Mouse (Mus musculus) cortical plate, adult 2 months (tissue): ENCODE measurements at regions not wholly inside any gene's neighbourhood (a gene's known extent, or its start where the extent isn't known, plus 50 kb on each side); places are given as distances from the start of the nearest gene placed in this dataset.

ENCODE experiments used
- H3K27ac ChIP-seq: fragments of 200-500 bp; 2 replicates; pipeline ENCODE4 v1.5.1; 2012; ENCODE audit warnings: low read length, control low read depth, inconsistent platforms; ENCODE audit not compliant: insufficient read depth
- H3K4me1 ChIP-seq: fragments of 200-500 bp; 2 replicates; pipeline ENCODE4 v1.6.1; 2011; ENCODE audit warnings: low read length; ENCODE audit not compliant: control insufficient read depth, insufficient read depth
- H3K4me3 ChIP-seq: fragments of 200-500 bp; 2 replicates; pipeline ENCODE4 v1.5.1; 2011; ENCODE audit warnings: mild to moderate bottlenecking, low read length, control low read depth; ENCODE audit not compliant: insufficient read depth
- CTCF ChIP-seq: fragments of 200-500 bp; IDR thresholded peaks from 2 replicates; pipeline ENCODE4 v1.5.1; 2011; ENCODE audit warnings: mild to moderate bottlenecking, control low read depth, low read length; ENCODE audit not compliant: insufficient read depth; ENCODE audit errors: extremely low read depth
- POLR2A ChIP-seq: fragments of 200-500 bp; IDR thresholded peaks from 2 replicates; pipeline ENCODE4 v1.6.1; 2011; ENCODE audit warnings: mild to moderate bottlenecking, low read length, control low read depth; ENCODE audit not compliant: insufficient read depth; ENCODE audit errors: extremely low read depth

DNA sequence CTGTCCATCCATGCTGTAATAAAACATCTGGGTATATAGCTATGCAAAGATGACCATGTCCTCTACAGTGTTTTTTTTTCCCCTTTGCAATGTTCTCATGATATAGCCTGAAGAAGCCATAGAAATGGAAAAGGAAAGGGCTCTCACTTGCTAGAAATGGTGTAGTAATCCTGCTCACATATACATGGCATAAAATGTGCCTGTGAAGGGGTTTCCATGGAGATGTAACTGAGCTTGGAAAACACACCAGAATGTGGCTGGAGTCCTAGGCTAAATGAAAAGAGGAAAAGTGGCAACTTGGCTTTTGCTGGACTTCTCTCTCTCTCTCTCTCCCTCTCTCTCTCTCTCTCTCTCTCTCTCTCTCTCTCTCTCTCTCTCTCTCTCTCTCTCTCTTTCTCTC lies 178.7 kb upstream of the Negr1 start:
- H3K27ac ChIP-seq, result no peak overlapping the region
- no peaks in the 10 kb centered on the region for H3K4me1 ChIP-seq
- TF ChIP-seq CTCF (no peak), POLR2A (no peak)
- no peak overlapping the region for H3K4me3 ChIP-seq

DNA sequence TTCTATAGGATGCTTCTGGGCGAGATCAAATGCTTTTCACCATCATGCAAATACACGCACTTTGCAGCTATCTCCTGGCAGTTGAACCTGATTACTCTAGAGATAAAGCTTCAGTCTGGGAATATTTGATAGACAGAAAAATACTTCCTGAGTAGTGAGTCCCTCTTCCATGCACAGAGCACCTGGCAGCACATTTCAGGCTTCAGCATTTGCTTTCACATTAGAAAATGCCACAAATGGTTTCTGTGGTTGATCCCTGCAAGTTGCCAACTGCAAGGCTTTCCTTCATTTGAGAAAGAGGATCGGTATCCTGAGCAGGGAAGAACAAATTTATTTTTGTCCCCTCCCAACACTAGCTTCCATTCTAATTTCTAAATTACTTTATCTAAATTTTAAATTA lies 155.5 kb upstream of the Negr1 start:
- no peaks in the 10 kb centered on the region for H3K4me1 ChIP-seq
- H3K4me3 ChIP-seq, result no peak overlapping the region
- H3K27ac ChIP-seq, result no peak overlapping the region
- no peak for TF ChIP-seq CTCF
- TF ChIP-seq POLR2A, result no peak

DNA sequence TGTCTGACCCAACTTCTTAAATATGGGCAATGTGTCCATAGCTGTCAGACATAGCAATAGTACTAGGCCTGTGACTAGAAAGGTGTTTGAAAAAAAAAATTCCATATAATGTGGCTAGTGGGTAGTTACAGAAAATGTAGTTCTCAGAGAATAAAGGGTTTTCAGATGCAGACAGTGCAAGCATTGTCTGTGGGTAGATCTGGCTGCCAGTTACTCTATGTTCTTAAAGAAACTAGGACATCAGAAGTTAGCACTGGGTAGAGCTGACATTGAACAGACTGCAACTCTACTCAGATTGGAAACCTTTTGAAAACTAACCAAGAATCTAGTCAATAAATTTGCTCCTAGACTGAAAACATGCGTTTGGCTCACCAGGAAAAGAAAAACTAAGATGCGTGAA lies 154.5 kb upstream of the Negr1 start:
- TF ChIP-seq CTCF, result no peak
- no peak for TF ChIP-seq POLR2A
- Histone ChIP-seq H3K4me3 (no peak overlapping the region), H3K27ac (no peak overlapping the region), H3K4me1 (no peaks in the 10 kb centered on the region)

DNA sequence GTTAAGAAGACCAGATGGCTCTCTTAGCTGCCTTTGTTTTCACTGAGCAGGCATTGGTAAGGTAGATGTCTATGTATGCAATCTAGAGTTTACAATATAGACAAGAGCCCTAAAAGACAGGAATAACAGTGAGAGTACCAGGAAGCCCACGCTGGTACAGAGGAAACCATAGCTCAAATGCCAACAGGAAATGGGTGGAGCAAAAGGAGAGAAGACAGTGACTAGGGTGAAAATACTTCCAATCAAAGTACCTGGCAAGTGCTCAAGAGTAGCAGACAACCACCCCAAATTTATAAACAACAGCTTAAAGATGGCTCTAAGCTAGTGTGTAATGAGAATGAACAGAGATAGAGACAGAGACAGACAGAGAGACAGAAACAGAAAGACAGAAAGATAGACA lies 151.5 kb upstream of the Negr1 start:
- no peak for TF ChIP-seq POLR2A
- TF ChIP-seq CTCF, result no peak
- no peak overlapping the region for H3K27ac ChIP-seq
- H3K4me3 ChIP-seq, result no peak overlapping the region
- H3K4me1 ChIP-seq, result no peaks in the 10 kb centered on the region

DNA sequence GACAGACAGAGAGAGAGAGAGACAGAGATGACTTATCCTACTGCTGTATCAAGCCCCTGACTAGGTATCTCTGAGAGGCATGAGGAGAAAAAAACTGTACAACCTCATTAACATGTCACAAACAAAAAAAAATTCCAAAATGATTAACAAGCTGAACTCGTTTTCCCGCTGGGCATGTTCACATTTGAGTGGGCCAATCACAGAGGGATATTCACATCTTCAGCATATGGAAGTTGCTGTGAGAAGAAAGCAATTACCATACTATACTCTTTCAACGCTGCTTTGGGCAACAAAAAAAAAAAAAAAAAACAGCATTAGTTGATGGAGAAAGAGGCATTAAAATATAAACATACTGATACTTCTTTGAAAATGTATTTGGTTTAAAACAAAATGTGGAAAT lies 148.8 kb upstream of the Negr1 start:
- Histone ChIP-seq H3K4me1 (no peaks in the 10 kb centered on the region), H3K27ac (no peak overlapping the region), H3K4me3 (no peak overlapping the region)
- TF ChIP-seq CTCF (no peak), POLR2A (no peak)

DNA sequence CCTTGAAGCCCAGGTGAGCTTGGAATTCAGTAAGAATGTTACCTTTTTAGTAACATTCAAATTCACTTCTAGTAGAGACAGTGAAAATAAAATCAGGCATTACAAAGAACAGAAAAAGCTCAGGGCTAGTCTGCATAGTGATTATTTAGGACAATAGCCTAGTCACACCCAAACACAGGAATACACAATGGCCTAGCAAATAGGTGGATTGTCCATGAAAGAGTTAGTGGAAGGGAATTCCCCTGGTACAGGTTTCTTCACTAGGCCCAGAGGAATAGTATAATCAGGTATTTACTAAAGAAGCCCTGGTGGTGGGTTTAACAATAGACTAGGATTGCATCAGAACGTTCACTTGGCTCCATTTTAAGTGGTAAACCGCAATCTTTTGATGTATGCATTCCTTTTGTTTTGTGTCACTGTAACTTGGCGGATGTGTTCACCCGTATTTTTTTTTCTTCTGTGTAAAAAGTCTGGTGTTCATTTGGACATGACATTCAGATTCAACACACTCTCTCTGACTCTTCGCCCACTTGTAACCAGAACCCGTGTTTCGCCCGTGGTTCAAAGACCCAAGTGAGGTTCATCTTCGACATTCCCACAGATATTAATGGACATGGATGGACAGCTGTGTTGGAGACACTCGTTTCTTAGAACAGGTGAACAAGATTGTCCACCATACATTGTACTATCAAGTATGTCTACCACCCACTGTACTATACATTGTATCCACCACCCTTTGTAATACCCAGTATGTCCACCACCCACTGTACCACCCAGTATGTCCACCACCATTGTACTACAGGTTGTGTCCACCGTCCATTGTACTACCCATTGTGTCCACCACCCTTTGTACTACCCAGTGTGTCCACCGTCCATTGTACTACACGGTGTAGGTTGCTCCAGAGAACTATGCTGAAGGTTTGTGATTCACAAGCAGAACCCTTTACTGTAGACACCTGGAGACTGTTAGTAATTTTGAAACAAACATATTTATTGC lies 146.9 kb upstream of the Negr1 start:
- no peaks in the 10 kb centered on the region for H3K4me1 ChIP-seq
- no peak overlapping the region for H3K27ac ChIP-seq
- H3K4me3 ChIP-seq, result no peak overlapping the region
- no peak for TF ChIP-seq CTCF
- no peak for TF ChIP-seq POLR2A

DNA sequence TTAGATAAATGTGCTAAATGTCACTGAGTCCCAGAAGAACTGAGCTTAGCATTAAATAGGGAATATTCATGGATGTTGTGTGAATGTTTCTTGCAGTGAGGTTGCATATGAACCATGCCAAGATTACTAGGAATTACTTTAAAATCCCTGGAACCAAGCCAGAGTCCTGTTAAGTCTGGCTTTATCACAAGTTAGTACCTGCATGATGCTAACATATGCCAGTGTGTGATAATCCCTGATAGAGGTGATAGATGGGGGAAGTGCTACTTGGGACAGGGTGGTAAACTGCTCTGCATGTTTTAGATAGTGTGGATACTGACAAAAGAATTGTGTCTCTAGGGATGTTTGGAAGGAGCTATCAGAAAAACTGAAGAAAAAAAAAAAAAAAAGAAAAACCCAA lies 143.5 kb upstream of the Negr1 start:
- H3K27ac ChIP-seq, result no peak overlapping the region

DNA sequence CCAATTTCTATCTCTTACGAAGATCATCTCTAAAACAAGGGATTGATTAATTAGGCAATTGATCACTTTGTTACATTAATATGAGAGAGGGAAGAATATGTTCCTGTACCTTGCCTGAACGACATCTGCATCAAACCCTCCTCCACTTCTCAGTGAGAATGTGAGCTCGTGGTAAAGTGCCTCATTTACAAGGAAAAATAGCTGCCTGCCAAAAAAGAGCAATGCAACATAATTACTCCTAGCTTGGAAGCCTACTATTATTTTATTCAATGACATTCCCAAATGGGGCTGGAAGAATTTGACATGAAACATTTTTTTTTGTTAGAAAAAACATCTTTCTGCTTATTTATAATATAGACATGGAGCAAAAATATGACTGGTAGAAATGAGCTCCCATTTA lies 138.5 kb upstream of the Negr1 start:
- Histone ChIP-seq H3K4me3 (no peak overlapping the region), H3K27ac (no peak overlapping the region), H3K4me1 (no peaks in the 10 kb centered on the region)
- TF ChIP-seq POLR2A, result no peak
- no peak for TF ChIP-seq CTCF

More for the DNA sequence above, 143.5 kb upstream of the Negr1 start:
- Histone ChIP-seq H3K4me1 (no peaks in the 10 kb centered on the region), H3K4me3 (no peak overlapping the region)
- TF ChIP-seq POLR2A (no peak), CTCF (no peak)

DNA sequence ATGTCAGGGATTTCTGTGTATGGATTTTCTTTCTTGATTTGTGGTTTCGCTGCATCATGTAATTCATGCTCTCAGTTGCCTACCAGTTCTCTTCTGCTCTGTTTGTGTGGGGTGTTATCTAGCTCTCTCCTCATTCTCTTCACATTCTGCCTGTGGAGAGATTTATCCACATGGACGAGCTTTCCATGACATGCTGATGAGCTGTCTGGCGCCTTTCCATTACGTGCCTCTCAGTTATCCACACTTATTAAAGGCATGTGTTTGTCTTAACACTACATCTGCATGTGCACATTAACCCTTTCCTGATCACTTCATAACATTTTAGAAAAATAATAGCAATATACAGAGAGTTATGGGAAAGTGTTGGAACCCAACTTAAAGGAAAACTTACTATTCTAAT lies 106.6 kb upstream of the Negr1 start:
- no peak overlapping the region for H3K27ac ChIP-seq
- TF ChIP-seq CTCF, result no peak
- TF ChIP-seq POLR2A, result no peak
- H3K4me1 ChIP-seq, result no peaks in the 10 kb centered on the region
- H3K4me3 ChIP-seq, result no peak overlapping the region

DNA sequence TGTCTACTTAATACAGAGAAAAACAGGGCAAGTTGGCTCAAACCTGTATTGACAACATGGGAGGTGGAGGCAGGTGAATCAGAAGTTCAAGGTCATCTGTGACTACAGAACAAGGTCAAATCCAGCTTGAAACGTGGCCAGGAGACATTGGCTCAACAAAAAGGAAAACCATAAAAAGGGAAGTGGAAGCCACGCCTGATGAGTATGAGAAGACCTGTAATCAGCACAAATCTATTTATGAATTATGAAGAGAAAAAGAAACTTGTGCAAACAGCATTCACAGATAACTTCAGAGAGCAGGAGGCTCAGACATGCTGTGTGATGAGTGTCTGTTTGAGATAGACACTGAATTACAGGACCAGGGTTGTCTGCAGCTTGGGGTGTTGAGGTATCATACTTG lies 98.3 kb upstream of the Negr1 start:
- Histone ChIP-seq H3K4me1 (no peaks in the 10 kb centered on the region; the same call in 1 of the 2 replicates), H3K27ac (no peak overlapping the region), H3K4me3 (no peak overlapping the region)
- no peak for TF ChIP-seq CTCF
- no peak for TF ChIP-seq POLR2A

DNA sequence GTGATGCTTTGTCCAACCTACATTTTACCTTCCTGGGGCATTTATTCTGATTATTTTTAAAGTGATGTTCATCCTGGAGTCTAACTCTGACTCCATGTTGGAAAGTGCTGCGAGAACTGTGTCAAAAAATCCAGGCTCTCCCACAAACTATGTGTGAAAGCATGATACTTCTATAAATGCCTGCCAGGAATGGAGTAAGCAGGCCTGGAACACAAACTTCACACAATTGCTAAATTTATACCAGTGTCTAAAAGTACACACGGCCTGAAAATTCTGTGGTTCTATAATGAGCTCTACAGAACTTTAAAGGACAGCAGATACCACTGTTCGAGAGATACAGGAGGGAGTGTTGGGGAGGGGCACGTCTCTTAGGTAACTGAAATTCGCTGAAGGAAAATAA lies 96.0 kb upstream of the Negr1 start:
- no peak overlapping the region for H3K4me3 ChIP-seq
- H3K27ac ChIP-seq, result no peak overlapping the region
- H3K4me1 ChIP-seq, result no peaks in the 10 kb centered on the region; the same call in 1 of the 2 replicates
- TF ChIP-seq CTCF, result no peak
- TF ChIP-seq POLR2A, result no peak
